Mouse (Mus musculus): ENCODE measurements around the gene Fam151b. TPM values are rescaled to one million over a fixed set of nuclear protein-coding genes. Genes with fewer than 3 reads are reported as not detected.

Fam151b gene
- total and polyA plus RNA-seq, 3 experiments = 0.12 to 1.4 TPM; not detected in 1

GRCm38 (mm10) chr13:92504871-92505270 lies 21.1 kb upstream of the Fam151b start:
- H3K9me3 ChIP-seq (replicated peaks; ENCODE audit: insufficient read depth, low read length) = no peaks in the 10 kb centered on the region
- H3K4me3 ChIP-seq (ENCODE audit: control insufficient read depth in 1 of 2, insufficient read depth in 1 of 2, low read depth in 2 of 2, low read length in 2 of 2) = no peak overlapping the region
- no peak for DNase-seq (ENCODE audit: low read depth, low spot score)
- H3K36me3 ChIP-seq (ENCODE audit: control insufficient read depth in 1 of 2, insufficient read depth in 2 of 2, low read length in 2 of 2) = peaks cover 0 to 2% of the 10 kb centered on the region in 2 experiments; a peak in 2 of 4 replicates
- TF ChIP-seq NELFE (IDR thresholded peaks at IDR 0.05; ENCODE audit: low read depth, low read length) = no peak
- TF ChIP-seq ZKSCAN1 (IDR thresholded peaks at IDR 0.05; ENCODE audit: low read depth, low read length) = no peak
- H3K79me2 ChIP-seq (ENCODE audit: control insufficient read depth, insufficient read depth, low read length, poor library complexity) = no peaks in the 10 kb centered on the region
- H3K4me1 ChIP-seq (ENCODE audit: control insufficient read depth in 1 of 2, insufficient read depth in 2 of 2, low read length in 2 of 2) = no peaks in the 10 kb centered on the region
- H3K9ac ChIP-seq (ENCODE audit: control insufficient read depth, low read depth, low read length, poor library complexity, severe bottlenecking) = no peak overlapping the region
- no peaks in the 10 kb centered on the region for H3K27me3 ChIP-seq (ENCODE audit: control insufficient read depth in 1 of 2, insufficient read depth in 2 of 2, low read length in 2 of 2)
- H3K27ac ChIP-seq (ENCODE audit: control insufficient read depth, low read depth, low read length) = no peak overlapping the region

- Histone ChIP-seq H3K36me3 (ENCODE audit: control insufficient read depth in 1 of 2, insufficient read depth in 2 of 2, low read length in 2 of 2) (peaks cover 0 to 2% of the 10 kb centered on the region in 2 experiments; a peak in 1 of 4 replicates), H3K4me1 (ENCODE audit: control insufficient read depth in 1 of 2, insufficient read depth in 2 of 2, low read length in 2 of 2) (no peaks in the 10 kb centered on the region), H3K27ac (ENCODE audit: control insufficient read depth, low read depth, low read length) (no peak overlapping the region), H3K4me3 (ENCODE audit: control insufficient read depth in 1 of 2, insufficient read depth in 1 of 2, low read depth in 2 of 2, low read length in 2 of 2) (no peak overlapping the region), H3K9ac (ENCODE audit: control insufficient read depth, low read depth, low read length, poor library complexity, severe bottlenecking) (no peak overlapping the region), H3K9me3 (replicated peaks; ENCODE audit: insufficient read depth, low read length) (no peaks in the 10 kb centered on the region), H3K27me3 (ENCODE audit: control insufficient read depth in 1 of 2, insufficient read depth in 2 of 2, low read length in 2 of 2) (no peaks in the 10 kb centered on the region), H3K79me2 (ENCODE audit: control insufficient read depth, insufficient read depth, low read length, poor library complexity) (no peaks in the 10 kb centered on the region)
- no peak for TF ChIP-seq GATA1 (IDR thresholded peaks at IDR 0.05; ENCODE audit: low read depth, low read length)
- no peak for DNase-seq (ENCODE audit: low read depth, low spot score)
Measured at GRCm38 (mm10) chr13:92491923-92492322, 8.1 kb upstream of the Fam151b start.

DNA sequence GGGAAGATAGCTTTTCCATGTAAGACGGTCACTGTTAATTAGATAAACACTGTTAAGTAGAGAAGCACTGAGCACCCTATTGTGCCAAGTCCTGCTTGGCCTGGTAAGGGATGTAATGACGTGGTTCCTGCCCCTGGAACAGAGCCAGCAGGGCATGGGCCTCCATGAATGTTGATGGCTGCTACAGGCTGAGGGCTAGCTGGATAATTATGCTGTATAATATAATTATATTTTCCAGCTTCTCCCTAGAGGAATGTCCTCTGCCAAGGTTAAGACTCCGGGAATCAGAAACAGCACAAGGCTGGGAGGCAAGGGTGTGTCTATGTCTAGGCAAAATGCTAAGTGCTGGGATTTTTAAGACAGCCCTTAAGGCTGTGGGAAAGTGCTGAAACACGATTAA lies 7.0 kb upstream of the Fam151b start:
- H3K27me3 ChIP-seq (ENCODE audit: control insufficient read depth in 1 of 2, insufficient read depth in 2 of 2, low read length in 2 of 2) = no peaks in the 10 kb centered on the region
- H3K9ac ChIP-seq (ENCODE audit: control insufficient read depth, low read depth, low read length, poor library complexity, severe bottlenecking) = no peak overlapping the region
- no peak overlapping the region for H3K27ac ChIP-seq (ENCODE audit: control insufficient read depth, low read depth, low read length)
- no peaks in the 10 kb centered on the region for H3K9me3 ChIP-seq (replicated peaks; ENCODE audit: insufficient read depth, low read length)
- peaks cover 0 to 2% of the 10 kb centered on the region in 2 experiments; a peak in 1 of 4 replicates for H3K36me3 ChIP-seq (ENCODE audit: control insufficient read depth in 1 of 2, insufficient read depth in 2 of 2, low read length in 2 of 2)
- H3K79me2 ChIP-seq (ENCODE audit: control insufficient read depth, insufficient read depth, low read length, poor library complexity) = no peaks in the 10 kb centered on the region
- no peaks in the 10 kb centered on the region for H3K4me1 ChIP-seq (ENCODE audit: control insufficient read depth in 1 of 2, insufficient read depth in 2 of 2, low read length in 2 of 2)
- TF ChIP-seq ZNF384 (IDR thresholded peaks at IDR 0.05; ENCODE audit: low read depth, low read length) (no peak), MEF2A (IDR thresholded peaks at IDR 0.05; ENCODE audit: extremely low read depth, insufficient replicate concordance, low read depth, low read length, poor library complexity, severe bottlenecking) (no peak), ZC3H11A (IDR thresholded peaks at IDR 0.05; ENCODE audit: low read depth, low read length) (no peak), SIN3A (IDR thresholded peaks at IDR 0.05; ENCODE audit: low read length) (no peak), CHD1 (IDR thresholded peaks at IDR 0.05; ENCODE audit: low read depth, low read length) (no peak), MXI1 (IDR thresholded peaks at IDR 0.05; ENCODE audit: low read depth, low read length) (no peak), POLR2AphosphoS5 (IDR thresholded peaks at IDR 0.05; ENCODE audit: borderline replicate concordance, low read depth, low read length) (no peak), USF2 (IDR thresholded peaks at IDR 0.05; ENCODE audit: borderline replicate concordance in 1 of 2, insufficient read depth in 1 of 2, low read depth in 1 of 2, low read length in 2 of 2) (no peak), RAD21 (IDR thresholded peaks at IDR 0.05; ENCODE audit: low read depth, low read length) (no peak), TCF12 (IDR thresholded peaks at IDR 0.05; ENCODE audit: low read depth, low read length) (no peak), RCOR1 (IDR thresholded peaks at IDR 0.05; ENCODE audit: low read depth, low read length) (no peak), MAZ (IDR thresholded peaks at IDR 0.05; ENCODE audit: low read depth, low read length) (no peak), HCFC1 (IDR thresholded peaks at IDR 0.05; ENCODE audit: low read depth, low read length) (no peak), KAT2A (conservative IDR thresholded peaks at IDR 0.05; ENCODE audit: low read depth, low read length) (no peak), NRF1 (IDR thresholded peaks at IDR 0.05; ENCODE audit: insufficient read depth, low read depth, low read length, poor library complexity, severe bottlenecking) (no peak), JUND (IDR thresholded peaks at IDR 0.05; ENCODE audit: low read depth, low read length) (no peak), MYB (IDR thresholded peaks at IDR 0.05; ENCODE audit: low read depth, low read length) (no peak), GATA1 (IDR thresholded peaks at IDR 0.05; ENCODE audit: low read depth, low read length) (no peak), POLR2A (IDR thresholded peaks at IDR 0.05; ENCODE audit: control insufficient read depth in 1 of 2, insufficient read depth in 1 of 2, low read depth in 1 of 2, low read length in 2 of 2, poor library complexity in 1 of 2) (no peak), CHD2 (IDR thresholded peaks at IDR 0.05; ENCODE audit: low read length) (no peak)
- no peak overlapping the region for H3K4me3 ChIP-seq (ENCODE audit: control insufficient read depth in 1 of 2, insufficient read depth in 1 of 2, low read depth in 2 of 2, low read length in 2 of 2)
- DNase-seq (ENCODE audit: low read depth, low spot score) = no peak
